Mouse (Mus musculus): Measurements from ENCODE around the gene Ppp1ca. TPM values are rescaled to one million over a fixed set of nuclear protein-coding genes. Genes with fewer than 3 reads are reported as not detected.

Gene Ppp1ca
- total and polyA plus RNA-seq, 2 experiments from 2014 or later, result 738 to 808 TPM

DNA sequence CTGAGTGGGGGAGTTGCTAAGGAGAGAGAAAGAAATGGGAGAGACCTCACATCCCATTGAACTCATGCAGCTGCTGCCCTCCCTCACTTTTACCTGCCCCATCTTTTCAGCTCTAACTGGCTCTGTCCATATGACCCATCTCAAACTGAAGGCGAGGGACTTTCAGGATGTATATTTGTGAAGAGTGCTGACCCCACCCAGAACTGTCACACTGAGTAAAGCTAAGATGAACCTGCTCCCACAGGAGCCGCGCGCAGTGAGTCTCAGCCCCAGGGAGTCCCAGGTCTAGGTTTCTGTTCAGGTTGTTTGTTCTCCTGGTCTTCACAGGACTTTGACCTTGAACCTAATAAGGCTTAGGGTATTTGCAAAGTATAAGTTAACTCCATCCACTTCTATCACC is 37.0 kb downstream of the Ppp1ca start:
- no peaks in the 10 kb centered on the region for H3K36me3 ChIP-seq (replicated peaks; ENCODE audit: control insufficient read depth, insufficient read depth, low read length)
- no peak overlapping the region for H3K4me2 ChIP-seq (ENCODE audit: low read depth, low read length)
- H3K4me1 ChIP-seq (ENCODE audit: control insufficient read depth, insufficient read depth), result peaks cover 5% of the 10 kb centered on the region; the same call in 1 of the 2 replicates
- ATAC-seq (ENCODE audit: insufficient read depth, low read depth) (no peak), DNase-seq (ENCODE audit: low spot score) (no peak)
- H3K9ac ChIP-seq (replicated peaks; ENCODE audit: low read depth, low read length), result no peak overlapping the region
- 72% methylated on average over 4 of the region's 4 CpGs for WGBS
- H3K27ac ChIP-seq (ENCODE audit: low read depth), result no peak overlapping the region
- no peak for TF ChIP-seq CTCF (IDR thresholded peaks at IDR 0.05; ENCODE audit: low read depth)
- no peak for TF ChIP-seq EP300 (IDR thresholded peaks at IDR 0.05; ENCODE audit: low read depth)
- H3K27me3 ChIP-seq (ENCODE audit: control insufficient read depth, insufficient read depth, low read length), result no peaks in the 10 kb centered on the region
- no peak overlapping the region for H3K4me3 ChIP-seq (ENCODE audit: low read depth, low read length)
- no peaks in the 10 kb centered on the region for H3K9me3 ChIP-seq (replicated peaks; ENCODE audit: control insufficient read depth, low read length)

DNA sequence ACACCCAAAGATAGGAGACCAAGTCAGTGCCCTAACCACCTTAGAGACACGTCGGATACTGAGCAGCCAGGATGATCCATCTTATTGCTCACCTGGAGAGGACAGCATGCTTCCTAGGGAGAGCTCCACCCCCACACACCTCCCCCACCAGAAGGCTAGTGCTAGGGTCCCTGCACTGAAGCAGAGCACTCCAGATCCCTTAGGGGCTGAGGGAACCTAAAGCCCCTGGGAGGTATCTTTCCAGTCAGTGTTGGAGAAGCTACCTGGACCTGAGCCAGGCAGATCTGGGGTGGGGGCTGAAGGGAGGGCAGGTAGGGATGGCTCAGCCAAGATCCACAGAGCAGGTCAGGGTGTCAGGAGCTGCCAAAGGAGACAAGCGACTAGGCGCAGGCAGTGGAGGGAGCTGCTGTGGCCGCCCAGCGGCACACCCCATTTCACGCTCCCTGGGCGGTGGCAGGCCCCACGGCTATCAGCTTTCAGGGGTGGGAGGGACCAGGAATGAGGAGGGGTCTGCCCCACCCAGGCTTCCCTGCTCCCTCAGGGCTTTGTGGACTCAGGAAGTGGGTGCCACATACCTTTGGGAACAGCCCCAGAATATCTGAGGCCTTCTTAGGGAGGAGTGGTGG is 37.7 kb downstream of the Ppp1ca start:
- no peak overlapping the region for H3K4me3 ChIP-seq (ENCODE audit: low read depth, low read length)
- no peak overlapping the region for H3K4me2 ChIP-seq (ENCODE audit: low read depth, low read length)
- DNase-seq (ENCODE audit: low spot score) (no peak), ATAC-seq (ENCODE audit: insufficient read depth, low read depth) (no peak)
- H3K9me3 ChIP-seq (replicated peaks; ENCODE audit: control insufficient read depth, low read length), result no peaks in the 10 kb centered on the region
- WGBS, result 57% methylated on average over 9 of the region's 9 CpGs
- no peaks in the 10 kb centered on the region for H3K27me3 ChIP-seq (ENCODE audit: control insufficient read depth, insufficient read depth, low read length)
- no peaks in the 10 kb centered on the region for H3K36me3 ChIP-seq (replicated peaks; ENCODE audit: control insufficient read depth, insufficient read depth, low read length)
- H3K9ac ChIP-seq (replicated peaks; ENCODE audit: low read depth, low read length), result no peak overlapping the region
- H3K4me1 ChIP-seq (ENCODE audit: control insufficient read depth, insufficient read depth), result peaks cover 5% of the 10 kb centered on the region; the same call in 1 of the 2 replicates
- TF ChIP-seq EP300 (IDR thresholded peaks at IDR 0.05; ENCODE audit: low read depth), result no peak
- no peak for TF ChIP-seq CTCF (IDR thresholded peaks at IDR 0.05; ENCODE audit: low read depth)
- H3K27ac ChIP-seq (ENCODE audit: low read depth), result no peak overlapping the region

DNA sequence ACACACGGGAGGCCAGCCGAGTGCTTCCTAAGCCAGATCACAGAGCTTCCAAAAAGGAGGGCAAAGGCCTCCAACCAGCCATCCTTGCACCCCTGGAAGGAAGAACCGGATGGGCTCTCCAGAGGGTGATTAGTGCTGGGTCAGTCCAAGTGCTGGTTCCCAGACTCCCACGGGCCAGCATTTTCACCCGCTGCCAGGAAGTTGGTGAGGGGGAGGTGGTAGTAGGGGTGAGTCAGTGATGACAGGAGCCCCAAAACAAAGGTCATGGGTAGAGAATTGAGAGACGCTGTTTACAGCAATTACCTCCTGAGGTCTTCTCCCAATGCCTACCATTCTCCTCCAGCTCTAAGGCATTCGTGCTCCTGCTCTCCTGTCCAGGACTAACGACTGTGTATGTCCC is 38.5 kb downstream of the Ppp1ca start:
- WGBS, result 41% methylated on average over 8 of the region's 8 CpGs
- ATAC-seq (ENCODE audit: insufficient read depth, low read depth) (no peak), DNase-seq (ENCODE audit: low spot score) (no peak)
- H3K27ac ChIP-seq (ENCODE audit: low read depth), result peak overlapping the region; percentile 10
- peaks cover 5% of the 10 kb centered on the region; the same call in 1 of the 2 replicates for H3K4me1 ChIP-seq (ENCODE audit: control insufficient read depth, insufficient read depth)
- H3K27me3 ChIP-seq (ENCODE audit: control insufficient read depth, insufficient read depth, low read length), result no peaks in the 10 kb centered on the region
- TF ChIP-seq CTCF (IDR thresholded peaks at IDR 0.05; ENCODE audit: low read depth) (no peak), EP300 (IDR thresholded peaks at IDR 0.05; ENCODE audit: low read depth) (no peak)
- H3K9me3 ChIP-seq (replicated peaks; ENCODE audit: control insufficient read depth, low read length), result no peaks in the 10 kb centered on the region
- H3K4me3 ChIP-seq (ENCODE audit: low read depth, low read length), result no peak overlapping the region
- H3K4me2 ChIP-seq (ENCODE audit: low read depth, low read length), result no peak overlapping the region
- H3K9ac ChIP-seq (replicated peaks; ENCODE audit: low read depth, low read length), result no peak overlapping the region
- no peaks in the 10 kb centered on the region for H3K36me3 ChIP-seq (replicated peaks; ENCODE audit: control insufficient read depth, insufficient read depth, low read length)

DNA sequence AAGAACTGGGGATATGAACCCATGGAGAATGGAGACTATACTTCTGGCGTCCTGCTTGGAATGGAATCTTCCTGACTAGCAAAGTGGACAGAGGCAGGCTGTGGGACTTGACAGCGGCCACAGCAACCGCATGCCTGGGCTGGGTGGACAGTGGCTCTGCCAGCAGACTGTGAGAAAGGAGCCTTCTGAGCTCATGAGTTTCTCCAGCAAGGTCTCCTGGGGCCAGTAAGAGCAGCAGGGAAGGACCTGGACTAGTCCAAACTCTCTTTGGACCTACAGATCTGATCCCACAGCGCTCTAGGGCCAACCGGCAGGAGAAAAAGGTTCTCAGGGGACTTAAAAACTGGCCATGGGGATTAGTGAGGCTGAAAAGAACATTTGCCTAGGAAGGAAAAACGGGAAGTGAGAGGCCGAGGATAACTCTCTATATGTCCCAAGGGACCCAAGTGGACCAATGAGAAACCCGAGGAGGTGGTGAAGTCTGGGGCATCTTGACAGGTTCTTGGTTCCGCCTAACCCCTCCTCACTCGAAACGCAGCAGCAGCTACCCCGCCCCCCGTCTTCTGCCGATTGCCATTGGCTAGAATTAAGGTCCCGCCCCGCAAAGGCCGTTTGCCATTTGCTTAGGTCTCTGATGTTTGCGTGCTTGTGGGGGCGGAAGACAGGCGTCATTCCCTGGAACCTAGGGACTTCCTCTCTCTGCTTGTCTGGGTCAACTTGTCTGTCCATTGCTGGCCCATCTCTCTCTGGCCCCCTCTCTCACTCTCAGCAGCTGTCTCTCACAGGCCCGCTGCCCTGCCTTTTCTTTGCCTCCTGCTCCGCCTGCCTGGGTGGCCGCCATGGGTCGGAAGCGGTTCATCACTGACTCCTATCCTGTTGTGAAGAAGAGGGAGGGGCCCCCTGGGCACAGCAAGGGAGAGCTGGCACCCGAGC is 39.7 kb downstream of the Ppp1ca start, which contains the start of gene Pold4:
Pold4 (plus strand) TSS at position 647 of the 933 bp plus-strand sequence.
- Histone ChIP-seq H3K9ac (replicated peaks; ENCODE audit: low read depth, low read length) (peak within 1 kb of the TSS; percentile 59), H3K27ac (ENCODE audit: low read depth) (peak within 1 kb of the TSS; percentile 79), H3K9me3 (replicated peaks; ENCODE audit: control insufficient read depth, low read length) (no peaks in the 10 kb centered on the region), H3K36me3 (replicated peaks; ENCODE audit: control insufficient read depth, insufficient read depth, low read length) (no peaks in the 10 kb centered on the region), H3K4me1 (ENCODE audit: control insufficient read depth, insufficient read depth) (peaks cover 5% of the 10 kb centered on the region; the same call in 1 of the 2 replicates), H3K4me2 (ENCODE audit: low read depth, low read length) (peak within 1 kb of the TSS; percentile 80), H3K4me3 (ENCODE audit: low read depth, low read length) (peak within 1 kb of the TSS; percentile 60), H3K27me3 (ENCODE audit: control insufficient read depth, insufficient read depth, low read length) (no peaks in the 10 kb centered on the region)
- WGBS, result 6% methylated on average over 25 of the region's 26 CpGs
- DNase-seq (ENCODE audit: low spot score) (peak; percentile 97), ATAC-seq (ENCODE audit: insufficient read depth, low read depth) (peak; percentile 91)
- TF ChIP-seq CTCF (IDR thresholded peaks at IDR 0.05; ENCODE audit: low read depth), result no peak
- 0 out of 2 replicates have a peak, but pooled peaks have one; percentile 22 for TF ChIP-seq EP300 (IDR thresholded peaks at IDR 0.05; ENCODE audit: low read depth)

DNA sequence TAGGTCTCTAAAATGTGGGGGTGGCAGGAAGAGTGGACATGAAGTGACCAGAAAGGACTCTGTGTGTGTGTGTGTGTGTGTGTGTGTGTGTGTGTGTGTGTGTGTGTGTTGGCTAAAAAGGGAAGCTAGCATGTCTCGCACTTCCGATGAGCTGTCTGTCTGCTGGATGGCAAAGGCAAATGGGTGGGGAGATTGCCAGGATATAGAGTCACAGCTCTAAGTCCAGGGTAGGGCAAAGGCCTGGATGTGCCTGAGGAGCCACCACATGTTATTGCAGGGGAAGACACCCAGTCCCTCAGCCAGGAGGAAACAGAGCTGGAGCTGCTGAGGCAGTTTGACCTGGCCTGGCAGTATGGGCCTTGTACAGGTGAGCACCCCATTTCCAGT is 40.3 kb downstream of the Ppp1ca start:
- peak; percentile 17 for ATAC-seq (ENCODE audit: insufficient read depth, low read depth)
- Histone ChIP-seq H3K9me3 (replicated peaks; ENCODE audit: control insufficient read depth, low read length) (no peaks in the 10 kb centered on the region), H3K4me3 (ENCODE audit: low read depth, low read length) (peak overlapping the region; percentile 60), H3K27me3 (ENCODE audit: control insufficient read depth, insufficient read depth, low read length) (no peaks in the 10 kb centered on the region), H3K4me1 (ENCODE audit: control insufficient read depth, insufficient read depth) (peaks cover 5% of the 10 kb centered on the region; the same call in 1 of the 2 replicates), H3K27ac (ENCODE audit: low read depth) (peak overlapping the region; percentile 79), H3K4me2 (ENCODE audit: low read depth, low read length) (peak overlapping the region; percentile 80), H3K36me3 (replicated peaks; ENCODE audit: control insufficient read depth, insufficient read depth, low read length) (no peaks in the 10 kb centered on the region), H3K9ac (replicated peaks; ENCODE audit: low read depth, low read length) (peak overlapping the region; percentile 59)
- no peak for DNase-seq (ENCODE audit: low spot score)
- no peak for TF ChIP-seq EP300 (IDR thresholded peaks at IDR 0.05; ENCODE audit: low read depth)
- TF ChIP-seq CTCF (IDR thresholded peaks at IDR 0.05; ENCODE audit: low read depth), result no peak
- 9% methylated on average over 2 of the region's 2 CpGs for WGBS

All from heart, postnatal 0 days (tissue).